Mouse (Mus musculus) E14TG2a.4 (cell line): ENCODE data around the gene Gadd45a.

Experiments used
- CTCF ChIP-seq: conservative IDR thresholded peaks from 2 replicates; pipeline ENCODE4 v1.5.1; 2014; ENCODE audit warnings: low read length
- NANOG ChIP-seq: IDR thresholded peaks from 2 replicates; pipeline ENCODE4 v1.6.1; 2014; ENCODE audit warnings: borderline replicate concordance, low read length, mixed read lengths
- POU5F1 ChIP-seq: IDR thresholded peaks from 2 replicates; pipeline ENCODE4 v1.6.1; 2014; ENCODE audit warnings: low read length, borderline replicate concordance

- no peak for TF ChIP-seq CTCF
- TF ChIP-seq NANOG: no peak
- no peak for TF ChIP-seq POU5F1
Measured at GRCm38 (mm10) chr6:67040904-67041410, 3.7 kb upstream of the Gadd45a start.
